Mouse (Mus musculus) layer of hippocampus, adult 9-10 months (tissue): ENCODE results near the gene Aar2.

Experiments
- DNase-seq: peaks from one replicate; pipeline ENCODE4 v3.0.0; 2022; ENCODE audit warnings: low spot score

The Aar2 gene

DNA sequence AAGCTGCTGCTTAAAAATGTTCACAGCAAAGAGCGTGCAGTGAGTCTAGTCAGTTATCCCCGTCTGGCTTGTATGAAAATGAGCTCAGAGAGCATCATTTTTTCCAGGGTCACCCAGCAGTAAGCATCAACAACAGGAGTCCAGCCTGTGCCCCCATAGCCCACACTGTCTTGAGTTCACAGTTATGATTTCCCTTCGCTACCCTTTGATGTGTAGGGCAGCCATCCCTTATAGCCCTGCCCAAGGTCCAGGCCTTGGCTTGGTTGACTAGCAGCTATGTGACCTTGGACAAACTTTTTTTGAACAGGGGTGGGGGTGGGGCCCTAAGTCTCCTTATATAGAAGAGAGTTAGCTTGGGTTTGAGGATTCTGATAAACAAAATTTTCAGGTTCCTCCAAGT is 21.9 kb downstream of the Aar2 start:
- DNase-seq: no peak

GRCm38 (mm10) chr2:156571521-156571920 is 24.1 kb downstream of the Aar2 start:
- no peak for DNase-seq

- DNase-seq: no peak
These were observed 29.6 kb downstream of the Aar2 start for GRCm38 (mm10) chr2:156576850-156577587.

GRCm38 (mm10) chr2:156580507-156580906 is 33.1 kb downstream of the Aar2 start:
- DNase-seq: no peak

DNA sequence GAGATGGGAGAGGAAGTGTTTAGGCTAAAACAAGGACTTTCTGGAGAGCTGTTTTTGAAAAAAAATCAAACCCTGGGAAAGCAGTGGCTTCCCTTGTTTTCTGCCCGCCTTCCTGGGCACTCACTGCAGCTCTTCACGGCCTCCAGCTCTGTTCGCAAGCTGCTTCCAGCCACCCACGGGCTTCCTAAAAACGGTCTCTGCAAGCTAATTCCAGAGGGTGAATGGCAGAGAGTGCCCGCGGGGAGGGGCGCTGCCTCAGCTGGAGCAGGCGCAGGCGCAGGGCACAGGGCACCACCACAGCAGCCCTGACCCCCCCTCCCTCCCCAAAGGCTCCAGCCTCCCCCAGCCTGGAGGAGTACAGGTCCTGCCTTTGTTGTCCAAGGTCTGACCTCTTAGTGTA is 33.9 kb downstream of the Aar2 start:
- peak; percentile 54 for DNase-seq

DNA sequence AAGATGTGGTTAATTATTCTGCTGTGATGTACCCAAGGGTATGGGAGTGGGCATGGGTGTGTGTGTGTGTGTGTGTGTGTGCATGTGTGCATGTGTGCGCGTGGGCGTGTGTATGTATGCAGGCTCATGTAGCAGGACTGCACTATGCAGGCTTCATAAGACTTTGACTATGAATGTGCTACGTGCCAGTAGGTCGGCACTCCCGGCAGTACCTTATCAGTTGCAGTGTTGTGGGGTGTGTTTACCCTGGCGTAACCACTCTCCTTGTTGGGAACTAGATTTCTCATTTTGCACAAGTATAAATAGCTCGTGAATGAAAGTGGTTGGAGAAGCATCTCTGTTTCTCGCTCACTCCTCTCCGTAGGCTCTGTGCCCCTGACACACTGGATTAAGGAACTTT is 35.5 kb downstream of the Aar2 start:
- DNase-seq: no peak

- no peak for DNase-seq
These were observed 36.9 kb downstream of the Aar2 start for GRCm38 (mm10) chr2:156584154-156584796.

DNA sequence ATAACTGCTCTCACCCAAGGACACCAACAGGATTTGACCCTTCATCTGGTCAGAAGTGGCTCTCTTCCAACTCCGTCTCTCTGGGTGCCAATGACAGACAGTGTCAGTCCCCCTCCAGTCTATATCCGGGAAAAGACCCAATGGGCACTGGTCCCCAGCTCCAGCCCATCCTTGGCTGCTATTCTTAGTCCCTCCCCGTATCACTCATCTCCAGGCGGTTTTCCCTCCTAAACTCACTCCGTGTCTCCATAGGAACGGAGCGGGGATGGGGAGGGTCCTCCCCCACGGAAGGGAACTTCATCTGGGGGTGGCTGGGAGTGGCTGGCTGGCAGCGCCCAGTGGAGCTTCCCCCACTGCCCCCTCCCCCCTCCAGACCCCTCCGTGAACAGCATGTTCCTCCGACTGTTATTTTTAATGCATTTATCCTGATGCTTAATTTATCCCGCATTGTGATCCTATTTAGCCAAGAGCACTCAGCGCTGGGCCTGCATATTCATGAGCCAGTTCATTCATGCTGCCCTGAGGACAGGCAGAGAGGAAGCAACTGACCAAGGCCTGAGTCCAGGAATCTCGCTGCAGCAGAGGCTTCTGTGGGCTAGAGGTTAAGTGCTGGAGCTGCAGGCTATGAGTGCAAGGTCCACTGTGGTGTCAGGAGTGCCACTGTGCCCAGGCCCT is 37.5 kb downstream of the Aar2 start:
- no peak for DNase-seq

GRCm38 (mm10) chr2:156589481-156589880 is 42.1 kb downstream of the Aar2 start:
- DNase-seq: no peak

DNA sequence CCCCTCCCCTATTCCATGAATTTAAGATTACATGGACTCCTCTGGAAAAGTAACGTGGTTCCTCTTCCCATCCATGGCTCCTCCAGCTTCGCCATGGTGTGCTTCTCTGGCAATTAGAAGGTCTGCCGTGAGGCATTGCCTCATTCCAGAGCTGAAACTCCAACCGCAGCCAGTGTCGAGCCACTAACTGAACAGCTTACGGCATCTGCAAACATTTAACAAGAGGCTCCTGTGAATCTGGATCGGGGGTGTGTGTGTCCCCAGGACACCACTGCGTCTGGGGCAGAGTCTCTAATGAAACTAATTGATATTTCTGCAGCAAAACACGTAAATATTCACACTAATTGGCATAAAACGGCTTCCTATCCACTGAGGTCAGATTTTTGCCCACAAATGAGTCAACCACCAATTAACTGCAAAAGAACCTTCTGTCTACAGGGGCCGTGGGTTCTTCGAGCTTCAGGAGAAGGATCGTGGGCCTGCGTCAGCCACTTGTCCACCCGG is 47.7 kb downstream of the Aar2 start:
- no peak for DNase-seq

DNA sequence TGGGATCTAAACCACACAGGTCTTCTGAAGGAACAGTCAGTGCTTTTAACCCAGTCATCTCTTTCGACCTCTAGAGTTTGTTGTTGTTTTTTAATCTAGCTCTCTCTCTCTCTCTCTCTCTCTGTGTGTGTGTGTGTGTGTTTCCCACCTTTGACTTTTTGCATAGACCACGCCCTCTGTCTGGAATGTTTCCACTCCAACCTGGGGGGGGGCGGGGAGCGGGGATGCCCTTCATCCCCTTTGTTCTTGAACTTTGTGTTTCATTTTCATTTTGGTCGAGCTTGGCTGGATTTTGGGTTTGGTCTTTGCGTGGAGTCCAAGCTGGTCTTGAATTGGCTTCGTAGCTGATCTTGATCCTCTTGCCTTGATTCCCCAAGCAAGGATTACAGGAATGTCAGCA is 55.2 kb downstream of the Aar2 start:
- DNase-seq: no peak

DNA sequence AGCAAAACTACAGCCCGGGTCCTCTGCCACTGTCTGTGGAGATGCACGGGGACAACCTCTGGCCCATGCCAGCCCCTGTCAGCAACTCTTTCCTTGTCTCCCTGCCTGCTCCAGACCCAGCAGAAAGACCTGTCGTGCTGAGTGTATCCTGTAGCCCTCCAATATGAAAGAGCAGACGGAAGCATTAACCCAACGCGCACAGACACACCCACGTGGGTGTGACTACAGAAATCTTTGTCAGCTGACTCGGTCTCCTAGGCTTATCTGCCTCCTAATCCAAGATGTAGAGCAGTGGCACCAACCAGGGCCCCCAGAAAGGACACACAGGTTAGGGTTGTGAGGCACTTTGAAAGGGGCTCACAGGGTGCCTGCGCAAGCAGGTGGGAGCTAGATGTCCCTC is 56.3 kb downstream of the Aar2 start:
- no peak for DNase-seq

- no peak for DNase-seq
These were observed 57.8 kb downstream of the Aar2 start for GRCm38 (mm10) chr2:156605144-156605543.

DNA sequence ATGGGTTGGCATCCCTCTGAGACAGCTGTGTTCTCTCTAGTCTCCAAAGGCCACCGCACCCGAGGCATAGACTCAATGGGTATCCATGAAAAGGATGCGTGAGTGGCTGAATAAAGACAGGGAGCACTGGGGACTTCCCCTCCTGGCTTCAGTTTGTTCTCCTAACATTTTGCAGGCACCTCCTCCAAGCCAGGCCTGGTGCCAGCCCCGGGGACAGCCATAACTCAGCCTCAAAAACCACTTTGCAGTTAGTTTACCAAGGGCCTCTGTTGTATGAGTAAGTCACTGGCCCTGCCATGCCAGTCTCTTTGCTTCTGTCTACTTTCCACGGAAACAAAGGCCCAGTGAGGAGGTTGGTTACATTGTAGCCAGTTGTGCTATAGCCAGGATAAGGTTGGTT is 58.6 kb downstream of the Aar2 start:
- no peak for DNase-seq

GRCm38 (mm10) chr2:156613081-156613540 is 65.7 kb downstream of the Aar2 start:
- DNase-seq: peak; percentile 29

DNA sequence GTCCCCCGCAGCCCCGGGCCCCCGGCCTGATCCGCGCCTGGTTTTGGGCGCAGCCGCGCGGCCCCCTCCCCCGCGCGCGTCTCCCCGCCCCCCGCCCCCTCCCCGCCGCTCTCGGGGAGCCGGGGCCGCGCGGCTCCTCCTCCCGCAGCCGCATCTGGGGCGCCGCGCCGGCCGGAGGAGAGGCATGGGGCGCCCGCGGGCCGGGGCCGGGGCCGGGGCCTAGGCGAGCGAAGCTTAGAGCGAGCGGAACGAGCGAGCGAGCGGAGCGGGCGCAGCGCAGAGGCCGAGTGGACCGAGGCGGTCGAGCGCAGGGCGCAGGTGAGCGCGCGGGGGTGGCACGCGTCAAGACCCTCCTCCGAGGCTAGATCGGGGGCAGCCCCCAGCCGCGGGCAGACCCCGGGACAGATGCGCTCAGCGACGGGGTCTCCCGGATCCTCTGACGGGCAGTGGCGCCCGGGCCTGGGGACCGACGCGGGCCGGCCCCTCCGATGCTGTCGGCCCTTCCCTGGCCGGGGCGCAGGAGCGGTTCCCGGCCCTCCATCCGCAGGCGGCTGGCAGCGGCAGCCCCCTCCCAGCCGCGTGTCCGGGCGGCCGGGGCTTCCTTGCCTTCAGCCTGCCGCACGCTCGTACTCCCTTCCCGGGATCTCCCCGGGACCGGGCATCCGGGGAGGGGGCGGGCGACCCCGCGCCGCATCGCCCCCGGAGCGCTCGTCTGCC is 66.3 kb downstream of the Aar2 start, which contains the start of gene Dlgap4:
Gene Dlgap4, plus strand, starts transcription at position 165 of the 717 bp plus-strand sequence.
- no peak for DNase-seq

- no peak for DNase-seq
These were observed 66.8 kb downstream of the Aar2 start for GRCm38 (mm10) chr2:156614258-156614556.

DNA sequence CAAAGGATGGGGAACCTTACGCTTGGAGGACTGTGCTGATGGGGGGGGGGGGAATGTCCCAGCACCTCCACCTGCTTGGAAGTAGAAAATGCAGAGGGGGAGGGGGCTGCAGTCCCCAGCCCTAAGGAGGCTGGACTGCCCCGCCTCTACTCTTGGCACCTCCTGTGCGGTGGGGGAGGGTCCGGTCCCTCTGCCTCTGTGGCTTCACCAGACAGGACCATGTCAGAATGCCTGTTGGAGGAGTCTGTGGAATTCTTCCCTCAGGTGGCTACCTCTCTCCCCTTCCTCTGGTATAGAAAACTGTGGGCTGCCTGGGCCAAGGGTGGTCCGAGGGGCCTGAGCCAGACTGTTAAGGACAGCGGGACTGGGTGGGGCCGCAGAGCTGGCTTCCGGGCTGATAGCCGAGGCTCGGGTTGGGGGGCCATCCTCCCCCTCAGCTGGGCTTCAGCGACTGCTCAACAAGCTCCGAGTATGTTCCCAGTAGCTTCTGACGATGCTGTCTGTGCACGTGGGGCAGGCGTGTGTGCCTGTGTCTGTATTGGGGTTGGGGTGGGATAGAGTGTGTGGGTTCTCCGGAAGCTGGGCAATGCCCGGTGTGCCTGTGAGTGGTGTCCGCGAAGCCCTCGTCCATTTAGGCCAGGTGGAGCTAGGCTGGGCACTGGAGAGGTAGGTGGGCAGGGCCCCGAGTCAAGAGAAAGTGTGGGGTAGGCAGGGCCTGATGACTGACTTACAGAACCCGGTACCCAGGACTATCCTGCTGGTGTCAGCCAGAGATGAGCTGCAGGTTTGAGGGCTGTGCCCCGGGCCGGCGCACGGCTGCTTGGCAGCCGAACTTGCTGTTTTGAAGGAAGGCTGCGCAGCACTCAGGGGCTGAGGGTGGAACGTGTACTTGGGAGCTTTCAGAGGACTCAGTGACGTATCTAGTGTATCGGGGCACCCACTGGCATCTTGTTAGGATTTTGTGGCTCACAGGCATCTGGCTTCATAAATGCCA is 67.6 kb downstream of the Aar2 start:
- no peak for DNase-seq

- DNase-seq: no peak
These were observed 69.1 kb downstream of the Aar2 start for GRCm38 (mm10) chr2:156616513-156616912.

DNA sequence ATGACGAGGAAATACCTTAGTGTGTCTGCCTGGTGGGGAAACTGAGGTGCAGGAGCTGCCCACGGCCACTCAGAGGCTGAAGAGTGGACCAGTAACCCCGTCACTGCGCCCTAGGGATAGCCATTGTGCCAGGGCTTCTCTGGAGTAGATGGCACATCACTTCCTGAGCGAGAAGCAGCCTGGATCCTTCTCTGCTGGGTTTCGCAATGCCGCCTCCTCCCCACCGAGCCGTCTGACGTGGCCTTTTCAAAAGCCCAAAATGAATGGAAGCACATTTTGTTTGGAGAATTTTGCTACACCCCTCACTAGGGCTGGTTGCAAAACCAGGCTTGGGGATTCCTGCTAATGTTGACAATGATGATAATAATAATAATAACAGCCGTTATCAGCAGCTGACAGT is 70.2 kb downstream of the Aar2 start:
- DNase-seq: peak; percentile 40
